Mouse (Mus musculus) myocyte (in vitro differentiated cells): ENCODE results near the gene Fjx1.

ENCODE experiments used
- E2F4 ChIP-seq: IDR thresholded peaks from one replicate; pipeline ENCODE4 v1.6.1; 2011; ENCODE audit warnings: mild to moderate bottlenecking, control low read depth, moderate library complexity; ENCODE audit not compliant: insufficient read depth
- MAX ChIP-seq: IDR thresholded peaks from one replicate; pipeline ENCODE4 v1.6.1; 2011; ENCODE audit warnings: low read depth, mild to moderate bottlenecking, control low read depth
- MYOG ChIP-seq, 3 experiments: IDR thresholded peaks; one replicate each; pipeline ENCODE4 v1.6.1; 2011; ENCODE audit warnings: control low read depth in 2 of 3, low read depth in 2 of 3, mild to moderate bottlenecking in 2 of 3; ENCODE audit not compliant: insufficient read length in 2 of 3, control insufficient read depth in 1 of 3, insufficient read depth in 1 of 3
- POLR2A ChIP-seq: IDR thresholded peaks from one replicate; pipeline ENCODE4 v1.6.1; 2011; ENCODE audit warnings: low read depth, mild to moderate bottlenecking, control low read depth, moderate library complexity; ENCODE audit not compliant: insufficient read length

- TF ChIP-seq POLR2A (no peak), MYOG (IDR thresholded peaks at IDR 0.05; ENCODE audit: control insufficient read depth in 1 of 3, insufficient read depth in 1 of 3, insufficient read length in 2 of 3, low read depth in 2 of 3) (no peak), E2F4 (no peak), MAX (no peak)
Measured at GRCm38 (mm10) chr2:102431084-102431483, 21.2 kb downstream of the Fjx1 start.
